Mouse (Mus musculus) bone marrow, adult 2 months (tissue): ENCODE data around the gene Erbb4. TPM values are rescaled to one million over a fixed set of nuclear protein-coding genes. Genes with fewer than 3 reads are reported as not detected.

Source experiments
- H3K27ac ChIP-seq: fragments of 200-500 bp; 2 replicates; pipeline ENCODE4 v1.5.1; 2012; ENCODE audit warnings: low read depth, mild to moderate bottlenecking, control low read depth, inconsistent platforms, low read length; ENCODE audit not compliant: control insufficient read depth, poor library complexity, insufficient read depth
- H3K4me1 ChIP-seq: fragments of 200-500 bp; 2 replicates; pipeline ENCODE4 v1.6.1; 2011; ENCODE audit warnings: low read length; ENCODE audit not compliant: control insufficient read depth, insufficient read depth
- H3K4me3 ChIP-seq: fragments of 200-500 bp; replicated peaks from 2 replicates; pipeline ENCODE3; 2011; ENCODE audit warnings: mild to moderate bottlenecking, low read depth, low read length, control low read depth; ENCODE audit not compliant: control insufficient read depth
- CTCF ChIP-seq: fragments of 200-500 bp; IDR thresholded peaks from 2 replicates; pipeline ENCODE4 v1.5.1; 2011; ENCODE audit warnings: low read length, control low read depth; ENCODE audit not compliant: control insufficient read depth, insufficient read depth
- POLR2A ChIP-seq: fragments of 200-500 bp; IDR thresholded peaks from 2 replicates; pipeline ENCODE4 v1.6.1; 2011; ENCODE audit warnings: low read depth, mild to moderate bottlenecking, control low read depth, low read length, borderline replicate concordance; ENCODE audit not compliant: control insufficient read depth
- WGBS: fragments of 180-500 bp; shearing (Covaris S2); methylation state at CpG from one replicate; pipeline ENCODE4 v1.1.7; 2018; 5-methylcytosine and 5-hydroxymethylcytosine counted together
- polyA plus RNA-seq: library from polyadenylated mRNA; stranded (reverse); fragments of >200 nt; gene quantifications from 2 replicates; pipeline ENCODE4 v1.2.4, GENCODE M21; 2011; ENCODE audit warnings: low replicate concordance; ENCODE audit not compliant: missing spikeins, insufficient read depth, insufficient read length

The Erbb4 gene
- polyA plus RNA-seq, 1 experiment, result not detected

GRCm38 (mm10) chr1:68570924-68571323, 536.9 kb downstream of the Erbb4 start:
- no peak overlapping the region for H3K4me3 ChIP-seq
- H3K4me1 ChIP-seq, result no peaks in the 10 kb centered on the region
- TF ChIP-seq POLR2A, result no peak
- TF ChIP-seq CTCF, result no peak
- no peak overlapping the region for H3K27ac ChIP-seq
- 62% methylated on average over 1 of the region's 1 CpGs for WGBS

GRCm38 (mm10) chr1:68542942-68543341, 564.9 kb downstream of the Erbb4 start:
- no peak overlapping the region for H3K4me3 ChIP-seq

GRCm38 (mm10) chr1:68517820-68518219, 590.0 kb downstream of the Erbb4 start:
- H3K4me1 ChIP-seq, result no peaks in the 10 kb centered on the region
- no peak for TF ChIP-seq POLR2A
- TF ChIP-seq CTCF, result no peak
- 62% methylated on average over 2 of the region's 2 CpGs for WGBS
- H3K27ac ChIP-seq, result no peak overlapping the region
- no peak overlapping the region for H3K4me3 ChIP-seq

More at GRCm38 (mm10) chr1:68542942-68543341, 564.9 kb downstream of the Erbb4 start:
- no peaks in the 10 kb centered on the region for H3K4me1 ChIP-seq
- H3K27ac ChIP-seq, result no peak overlapping the region
- WGBS, result 84% methylated on average over 4 of the region's 4 CpGs
- TF ChIP-seq CTCF (no peak), POLR2A (no peak)

GRCm38 (mm10) chr1:68503873-68504272, 604.0 kb downstream of the Erbb4 start:
- WGBS, result 81% methylated on average over 1 of the region's 1 CpGs
- no peak overlapping the region for H3K4me3 ChIP-seq
- no peaks in the 10 kb centered on the region for H3K4me1 ChIP-seq
- no peak overlapping the region for H3K27ac ChIP-seq
- no peak for TF ChIP-seq POLR2A

- H3K4me3 ChIP-seq, result no peak overlapping the region
- 52% methylated on average over 4 of the region's 4 CpGs for WGBS
- H3K27ac ChIP-seq, result no peak overlapping the region
- no peak for TF ChIP-seq CTCF
- TF ChIP-seq POLR2A, result no peak
- H3K4me1 ChIP-seq, result no peaks in the 10 kb centered on the region
Measured at GRCm38 (mm10) chr1:68501561-68501960, 606.3 kb downstream of the Erbb4 start.

- H3K4me3 ChIP-seq, result no peak overlapping the region
- no peak overlapping the region for H3K27ac ChIP-seq
- TF ChIP-seq CTCF, result no peak
- TF ChIP-seq POLR2A, result no peak
- H3K4me1 ChIP-seq, result no peaks in the 10 kb centered on the region
Measured at GRCm38 (mm10) chr1:68466390-68466960, 641.4 kb downstream of the Erbb4 start.

GRCm38 (mm10) chr1:68451274-68451673, 656.6 kb downstream of the Erbb4 start:
- TF ChIP-seq POLR2A (no peak), CTCF (no peak)
- H3K27ac ChIP-seq, result no peak overlapping the region
- WGBS, result 69% methylated on average over 1 of the region's 1 CpGs

GRCm38 (mm10) chr1:68424336-68424983, 683.4 kb downstream of the Erbb4 start:
- no peak for TF ChIP-seq POLR2A
- TF ChIP-seq CTCF, result no peak
- Histone ChIP-seq H3K4me1 (no peaks in the 10 kb centered on the region), H3K27ac (no peak overlapping the region), H3K4me3 (no peak overlapping the region)
- 72% methylated on average over 5 of the region's 5 CpGs for WGBS

More at GRCm38 (mm10) chr1:68451274-68451673, 656.6 kb downstream of the Erbb4 start:
- H3K4me3 ChIP-seq, result no peak overlapping the region
- no peaks in the 10 kb centered on the region for H3K4me1 ChIP-seq
